Mouse (Mus musculus): Measurements from ENCODE around the gene H2-K1.

H2-K1 gene

GRCm38 (mm10) chr17:33981192-33981909, 18.8 kb downstream of the H2-K1 start:
- peak; percentile 91 for DNase-seq

GRCm38 (mm10) chr17:33980181-33981035, 19.7 kb downstream of the H2-K1 start:
- DNase-seq = no peak

- DNase-seq = no peak
Observed at GRCm38 (mm10) chr17:33979512-33980050, 20.6 kb downstream of the H2-K1 start.

- no peak for DNase-seq
Observed at GRCm38 (mm10) chr17:33978631-33979031, 21.5 kb downstream of the H2-K1 start.

GRCm38 (mm10) chr17:33977861-33978557, 22.1 kb downstream of the H2-K1 start:
- DNase-seq = no peak

- no peak for DNase-seq
Observed at GRCm38 (mm10) chr17:33973572-33973971, 26.6 kb downstream of the H2-K1 start.

- no peak for DNase-seq
Observed at GRCm38 (mm10) chr17:33972691-33973090, 27.5 kb downstream of the H2-K1 start.

- DNase-seq = no peak
Observed at GRCm38 (mm10) chr17:33969394-33969793, 30.8 kb downstream of the H2-K1 start.

GRCm38 (mm10) chr17:33968927-33969326, 31.2 kb downstream of the H2-K1 start:
- DNase-seq = no peak

- DNase-seq = peak; percentile 67
Observed at GRCm38 (mm10) chr17:33968489-33968888, 31.7 kb downstream of the H2-K1 start.

GRCm38 (mm10) chr17:33965846-33966550, 34.1 kb downstream of the H2-K1 start:
- DNase-seq = no peak

- DNase-seq = no peak
Observed at GRCm38 (mm10) chr17:33965082-33965845, 34.9 kb downstream of the H2-K1 start.

GRCm38 (mm10) chr17:33962876-33963275, 37.3 kb downstream of the H2-K1 start:
- DNase-seq = no peak

GRCm38 (mm10) chr17:33959948-33960347, 40.2 kb downstream of the H2-K1 start:
- DNase-seq = no peak

GRCm38 (mm10) chr17:33959135-33959534, 41.0 kb downstream of the H2-K1 start:
- DNase-seq = no peak

- DNase-seq = no peak
Observed at GRCm38 (mm10) chr17:33958451-33958850, 41.7 kb downstream of the H2-K1 start.

GRCm38 (mm10) chr17:33957493-33957892, 42.7 kb downstream of the H2-K1 start:
- no peak for DNase-seq

- DNase-seq = no peak
Observed at GRCm38 (mm10) chr17:33956336-33956735, 43.8 kb downstream of the H2-K1 start.

GRCm38 (mm10) chr17:33955555-33956214, 44.5 kb downstream of the H2-K1 start, which contains the start of the genes Vps52 and Rps18:
Vps52 (plus strand) TSS chr17:33955812.
Rps18 (minus strand) TSS chr17:33956001.
- peak; percentile 96 for DNase-seq

GRCm38 (mm10) chr17:33954646-33955554, 45.2 kb downstream of the H2-K1 start:
- DNase-seq = no peak

Measured in right cerebral cortex, adult 18-20 months (tissue).